Mouse (Mus musculus) adrenal gland, postnatal 10 days (tissue): ENCODE data around the gene H2-K1. TPM values are rescaled to one million over a fixed set of nuclear protein-coding genes. Genes with fewer than 3 reads are reported as not detected.
A peak's percentile ranks its signal among the peaks of the same experiment; 100 is the strongest.
"Not testable (repeated sequence)": the region's sequence is repeated elsewhere in the genome, so short reads cannot be mapped to it uniquely, and the experiment has no call there.

Experiments used
- DNase-seq: peaks from one replicate; pipeline ENCODE4 v3.0.0; 2021; ENCODE audit warnings: mixed read lengths
- microRNA-seq: library from miRNA; unstranded; fragments of <30 nt; microRNA quantifications from one replicate; pipeline ENCODE4 v1.2.0, GENCODE M21; 2021
- total RNA-seq, 2 experiments: library from RNA; stranded (reverse); gene quantifications; 2 replicates each; pipeline ENCODE4 v1.2.3; 2021

Gene H2-K1
- total RNA-seq, 2 experiments from 2014 or later = 204 to 217 TPM

DNA sequence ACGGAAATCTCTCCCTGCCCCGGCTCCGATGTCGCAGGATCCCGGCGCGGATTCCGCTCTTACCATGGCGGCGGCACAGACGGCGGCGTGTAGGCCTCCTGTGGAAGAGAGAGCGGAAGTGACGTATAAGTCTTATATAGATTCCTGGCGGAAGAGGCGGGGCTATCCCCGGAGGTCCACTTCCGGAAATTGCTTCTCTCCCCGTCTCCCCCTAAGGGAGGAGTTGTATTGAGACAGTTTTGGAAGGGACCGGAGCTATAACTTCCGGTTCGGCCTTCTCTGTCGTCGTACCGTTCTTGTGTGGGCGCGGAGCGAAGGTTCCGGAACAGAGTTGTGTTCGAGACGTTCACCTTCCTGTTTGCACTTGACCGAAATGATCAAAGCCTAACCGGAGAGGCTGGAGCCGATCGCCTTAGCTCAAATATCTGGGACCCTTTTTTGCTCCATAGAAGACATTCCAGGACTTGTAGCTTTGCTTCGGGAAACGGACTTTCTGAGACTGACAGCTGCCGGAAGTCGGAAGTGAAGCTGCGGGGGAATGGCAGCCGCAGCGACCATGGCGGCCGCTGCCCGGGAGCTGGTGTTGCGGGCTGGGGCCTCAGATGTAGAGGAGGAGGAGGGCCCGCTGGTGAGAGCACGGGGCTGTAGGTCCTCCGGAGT is 44.5 kb downstream of the H2-K1 start, which contains the start of the genes Vps52 and Rps18:
Gene Vps52 (plus strand): TSS at position 258 of the 660 bp plus-strand sequence.
Gene Rps18 (minus strand): TSS at position 447 of the 660 bp plus-strand sequence.
- peak; percentile 96 for DNase-seq

DNA sequence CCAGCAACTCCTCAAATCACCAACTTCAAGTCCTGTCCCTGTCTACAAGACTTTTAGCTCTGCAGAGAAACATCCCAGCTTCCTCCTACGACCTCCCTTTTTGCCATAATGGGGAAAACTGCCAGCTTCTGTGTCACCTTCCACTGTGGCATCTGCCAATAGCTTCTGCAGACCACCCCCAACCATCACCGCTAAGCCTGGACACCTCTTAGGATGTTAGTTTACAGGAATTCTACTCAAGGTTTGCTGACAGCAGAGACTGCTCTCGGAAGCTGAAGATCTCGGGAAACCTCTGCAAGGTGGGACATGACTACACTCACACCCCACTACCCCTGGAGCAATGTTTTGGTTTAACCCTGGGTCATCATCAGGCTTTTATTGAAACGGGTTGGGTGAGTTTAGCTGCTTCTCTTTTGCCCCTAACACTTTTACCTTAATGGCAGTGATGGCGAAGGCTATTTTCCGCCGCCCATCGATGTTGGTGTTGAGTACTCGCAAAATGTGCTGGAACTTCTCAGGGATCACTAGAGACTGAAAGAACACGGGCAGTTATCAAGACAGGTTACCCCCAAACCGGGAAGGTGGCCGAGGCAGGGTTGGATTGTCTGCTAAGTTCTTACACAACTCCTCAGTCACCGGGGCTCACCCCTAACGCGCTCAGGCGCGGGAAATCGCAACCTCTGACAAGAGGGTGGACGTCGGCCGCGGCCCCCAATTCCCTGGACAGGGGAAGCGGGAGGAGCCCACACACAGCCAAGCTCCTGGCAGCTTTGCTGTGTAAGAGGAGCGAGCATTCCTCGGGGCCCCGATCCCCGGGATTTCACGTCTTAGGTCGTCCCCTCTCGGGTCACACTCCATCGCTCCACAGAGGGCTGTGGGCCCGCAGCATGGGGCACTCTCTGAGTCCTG is 45.2 kb downstream of the H2-K1 start:
- DNase-seq = no peak

DNA sequence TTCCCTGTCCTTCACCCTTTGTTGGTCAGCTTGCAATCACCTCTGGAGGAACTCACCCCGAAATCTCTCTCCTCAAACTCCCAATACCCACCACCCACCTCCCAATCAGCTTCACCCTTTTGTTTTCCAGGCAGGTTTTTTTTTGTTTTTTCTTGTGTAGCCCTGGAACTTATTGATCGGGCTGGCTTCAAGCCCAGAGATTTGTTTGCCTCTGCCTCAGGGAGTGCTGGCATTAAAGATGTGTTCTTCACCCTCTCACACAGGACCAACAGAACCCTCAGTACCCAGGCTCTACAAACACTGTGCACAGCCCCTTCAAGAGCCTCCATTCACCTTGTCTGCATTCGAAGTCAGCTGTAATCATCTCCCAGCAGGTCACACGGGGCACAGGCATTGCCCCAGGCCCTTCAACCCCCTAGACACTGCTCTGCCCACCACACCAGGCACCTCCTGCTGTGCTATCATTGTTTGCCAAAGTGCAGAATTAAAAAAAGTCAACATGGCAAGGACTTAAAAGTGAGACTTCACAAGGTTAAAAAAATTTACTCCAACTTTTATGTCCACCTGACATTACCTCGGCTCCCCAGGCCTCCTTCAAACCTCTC is 46.1 kb downstream of the H2-K1 start:
- no peak for DNase-seq

DNA sequence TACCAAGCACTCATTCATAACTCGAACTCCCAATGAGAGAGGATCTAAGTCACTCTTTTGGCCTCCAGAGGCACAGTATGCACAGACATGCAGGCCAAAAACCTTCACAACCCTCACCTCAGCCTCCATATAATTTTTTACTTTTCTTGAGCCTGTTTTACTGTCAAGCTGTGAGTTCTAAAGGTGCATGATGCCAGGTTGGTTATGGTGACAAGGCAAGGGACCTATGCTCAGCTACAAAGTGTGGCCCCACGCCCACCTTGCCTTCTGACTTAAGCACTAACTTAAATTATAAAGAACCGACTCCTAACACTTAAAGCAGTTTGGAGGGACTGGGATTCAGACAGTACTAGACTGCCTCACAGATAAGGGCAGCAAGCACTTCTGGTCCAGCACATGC is 46.8 kb downstream of the H2-K1 start:
- no peak for DNase-seq

DNA sequence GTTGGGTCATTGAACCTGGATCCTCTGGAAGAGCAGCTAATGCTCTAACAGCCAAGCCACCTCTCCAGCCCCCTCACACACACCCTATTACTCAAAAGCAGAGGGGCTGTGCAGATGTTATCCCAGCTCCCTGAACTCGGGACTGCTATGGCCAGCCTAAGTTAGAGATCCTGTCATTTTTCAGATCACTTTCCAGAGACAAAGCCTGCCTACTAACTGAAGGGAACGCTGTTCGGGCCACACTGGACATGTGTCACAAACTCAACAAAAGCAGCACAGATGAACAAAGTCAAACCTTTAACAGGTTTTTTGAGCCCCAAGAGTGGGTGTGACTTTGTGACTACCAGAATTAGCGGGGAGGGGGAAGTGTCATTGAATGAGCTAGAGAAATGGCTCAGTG is 47.3 kb downstream of the H2-K1 start:
- DNase-seq = no peak

DNA sequence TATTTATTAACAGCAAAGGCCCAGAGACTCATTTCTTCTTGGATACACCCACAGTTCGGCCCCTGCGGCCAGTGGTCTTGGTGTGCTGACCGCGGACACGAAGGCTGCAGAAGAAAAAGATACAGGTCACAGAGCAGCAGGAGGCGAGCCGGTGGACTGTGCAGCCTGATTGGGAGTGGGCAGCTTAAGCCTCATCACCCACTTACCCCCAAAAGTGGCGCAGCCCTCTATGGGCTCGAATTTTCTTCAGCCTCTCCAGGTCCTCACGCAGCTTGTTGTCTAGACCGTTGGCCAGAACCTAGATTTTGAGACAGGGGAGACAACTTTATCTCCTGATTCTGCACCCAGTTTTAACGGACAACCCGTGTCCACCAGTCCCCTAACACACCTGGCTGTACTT is 48.1 kb downstream of the H2-K1 start:
- not testable (repeated sequence) for DNase-seq

DNA sequence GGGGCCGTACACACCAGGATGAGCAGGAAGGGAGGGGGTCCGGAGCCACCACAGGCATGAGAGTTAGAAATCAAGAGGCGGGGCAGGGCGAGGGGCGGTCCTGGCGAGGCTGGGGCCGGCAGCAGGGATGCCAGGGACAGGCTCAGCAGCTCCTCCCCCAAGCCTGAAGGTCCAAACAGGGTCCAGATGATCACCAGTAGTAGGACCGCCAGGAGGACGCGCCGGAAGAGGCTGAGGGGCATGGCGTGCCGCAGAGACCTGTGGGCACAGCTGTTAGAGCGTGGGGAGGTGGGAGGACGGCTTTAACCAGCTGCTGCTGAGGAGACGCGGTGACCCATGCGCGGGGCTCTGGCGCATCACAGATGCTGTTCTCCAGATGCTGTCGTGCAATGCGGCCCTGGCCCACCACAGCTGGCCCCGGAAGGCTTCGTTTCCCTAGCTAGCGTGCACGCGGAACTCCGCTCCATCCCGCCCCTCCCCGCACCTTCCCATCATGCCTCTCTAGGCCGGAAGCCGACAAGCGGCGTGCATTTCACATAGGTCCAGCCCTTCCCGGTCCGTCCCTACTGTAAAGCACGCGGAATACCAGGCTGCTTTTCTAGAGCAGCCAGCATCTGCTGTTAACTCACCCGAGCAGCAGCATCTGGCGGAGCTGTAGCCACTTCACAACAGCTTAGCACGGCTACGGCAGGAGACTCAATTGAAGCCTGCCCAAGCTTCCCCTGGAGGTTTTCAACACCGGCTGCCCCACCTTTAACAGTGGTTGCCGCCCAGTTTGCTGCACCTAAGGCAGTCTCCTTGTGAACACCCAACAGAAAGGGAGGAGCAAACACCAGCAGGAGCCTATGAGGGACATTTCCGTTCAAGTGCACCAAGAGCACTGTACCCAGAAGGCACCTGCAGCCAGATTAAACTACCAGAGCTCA is 48.9 kb downstream of the H2-K1 start, which contains the start of gene B3galt4:
Gene B3galt4 (minus strand): TSS at position 468 of the 926 bp plus-strand sequence.
- peak; percentile 89 for DNase-seq

DNA sequence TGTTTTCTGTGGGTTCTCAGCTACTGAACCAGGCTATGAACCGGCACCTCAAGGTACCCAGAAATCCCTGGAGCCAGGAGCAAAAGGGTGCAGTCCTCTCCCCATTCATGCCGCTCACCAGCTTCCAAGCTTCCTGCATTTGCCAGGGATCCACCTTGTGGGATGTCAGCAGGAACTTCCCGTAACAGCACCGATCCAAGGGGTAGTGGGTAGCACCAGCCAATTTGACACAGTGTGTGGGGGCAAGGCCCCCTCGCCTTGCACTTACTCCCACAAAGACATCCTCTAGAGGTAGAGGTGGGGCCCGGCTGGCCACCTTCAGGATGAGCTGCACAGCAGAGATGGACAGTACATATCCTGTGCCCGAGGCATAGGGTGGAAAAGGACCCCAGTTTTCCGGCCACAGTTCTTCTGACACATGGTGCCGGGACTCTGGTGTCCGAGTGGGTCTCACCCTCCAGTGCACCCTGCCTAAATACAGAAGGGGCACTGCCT is 50.0 kb downstream of the H2-K1 start:
- no peak for DNase-seq

DNA sequence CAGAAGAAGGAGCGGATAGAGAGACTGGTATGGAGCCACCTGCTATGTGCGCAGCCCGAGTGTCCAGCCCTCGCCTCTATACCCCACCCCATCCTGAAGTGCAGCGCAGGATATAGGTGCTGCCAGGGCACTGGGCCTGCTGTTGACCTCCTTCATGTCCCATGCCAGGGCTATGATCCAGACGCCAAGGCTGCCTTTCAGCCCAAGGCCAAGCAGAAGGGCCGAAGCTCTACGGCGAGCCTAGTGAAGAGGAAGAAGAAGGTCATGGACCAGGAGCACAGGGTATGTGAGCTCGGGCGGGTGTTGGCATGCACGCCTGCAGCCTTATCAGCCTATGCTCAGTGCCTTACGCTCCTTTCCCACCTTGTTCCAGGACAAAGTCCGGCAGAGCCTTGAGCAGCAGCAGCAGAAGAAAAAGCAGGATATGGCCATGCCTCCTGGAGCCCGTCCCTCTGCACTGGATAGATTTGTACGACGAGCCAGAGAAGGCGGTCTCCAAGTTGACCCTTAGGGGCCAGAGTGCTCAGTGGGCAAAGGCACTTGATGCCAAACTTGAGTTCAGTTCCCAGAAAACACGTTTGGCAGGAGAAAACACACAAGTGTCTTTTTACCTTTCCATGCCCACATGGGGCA is 51.1 kb downstream of the H2-K1 start:
- peak; percentile 49 for DNase-seq

DNA sequence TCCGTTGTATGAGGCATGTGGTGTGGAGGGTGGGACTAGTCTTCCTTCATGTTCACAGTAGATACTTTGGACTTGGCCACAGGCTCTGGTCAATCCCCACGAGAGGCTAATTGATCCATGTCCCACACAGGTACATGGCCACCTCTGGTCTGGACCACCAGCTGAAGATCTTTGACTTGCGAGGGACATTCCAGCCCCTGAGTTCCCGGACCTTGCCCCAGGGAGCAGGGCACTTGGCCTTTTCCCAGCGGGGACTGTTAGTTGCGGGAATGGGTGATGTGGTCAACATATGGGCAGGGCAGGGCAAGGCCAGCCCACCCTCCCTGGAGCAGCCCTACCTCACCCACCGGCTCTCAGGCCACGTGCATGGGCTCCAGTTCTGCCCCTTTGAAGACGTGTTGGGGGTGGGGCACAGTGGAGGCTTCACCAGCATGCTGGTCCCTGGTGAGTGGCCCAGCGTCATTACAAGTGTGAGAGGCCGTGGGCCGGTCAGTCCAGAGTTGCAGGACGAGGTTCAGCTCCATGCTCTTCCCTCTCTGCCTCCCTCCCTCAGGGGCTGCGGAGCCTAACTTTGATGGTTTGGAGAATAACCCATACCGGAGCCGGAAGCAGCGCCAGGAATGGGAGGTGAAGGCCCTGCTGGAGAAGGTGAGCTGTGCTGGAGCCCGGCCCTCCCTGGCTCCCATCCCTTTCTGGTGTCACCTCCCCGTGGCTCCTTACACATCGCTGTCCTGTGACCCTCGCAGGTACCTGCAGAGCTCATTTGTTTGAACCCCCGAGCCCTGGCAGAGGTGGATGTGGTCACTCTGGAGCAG is 51.9 kb downstream of the H2-K1 start:
- no peak for DNase-seq

DNA sequence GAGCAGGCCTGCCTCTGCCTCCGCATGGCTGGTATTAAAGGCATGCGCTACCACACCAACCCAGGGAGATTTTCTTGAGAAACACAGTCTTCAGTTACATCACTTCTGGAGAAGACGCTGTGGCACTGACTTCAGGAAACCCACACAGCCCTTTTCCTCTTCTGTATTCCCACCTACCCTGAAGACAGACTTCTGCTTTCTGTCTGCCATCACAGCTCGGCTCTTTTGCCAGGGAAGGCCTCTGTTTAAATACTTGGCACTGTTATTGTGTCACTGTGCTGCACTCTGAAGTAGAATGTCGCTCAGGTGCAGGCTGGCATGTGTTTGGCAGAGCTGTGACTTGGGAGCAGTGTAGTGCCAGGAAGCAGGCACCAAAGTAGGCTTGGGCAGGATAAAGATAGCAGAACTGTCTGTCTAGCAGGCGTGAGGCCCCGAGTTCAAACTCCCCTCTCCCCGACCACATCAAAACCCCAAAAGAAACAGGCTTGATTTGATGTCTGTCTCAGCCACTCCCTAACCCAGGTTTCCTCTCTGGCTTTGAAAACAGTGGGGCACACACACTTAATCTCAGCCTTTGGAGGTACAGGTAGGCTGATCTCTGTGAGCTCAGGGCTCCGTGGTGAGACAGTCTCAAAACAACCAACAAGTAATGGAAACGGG is 52.6 kb downstream of the H2-K1 start:
- DNase-seq = no peak

Small RNAs within 50 kb of the gene (microRNA-seq; reads per million reads assigned to microRNA genes)
- gene Mir219a-1 (2.8 reads per million), gene Mir219c (not detected)

Other genes starting within 250 kb of the H2-K1 start
- gene Rab11b, start 239.8 kb downstream of the H2-K1 start, total RNA-seq = 100 to 1,000 TPM; 213 to 245 TPM
- 100 to 1,000 TPM; 156 to 168 TPM for gene Angptl4, start 218.5 kb downstream of the H2-K1 start, total RNA-seq
- gene Kank3, start 189.8 kb downstream of the H2-K1 start, total RNA-seq = 100 to 1,000 TPM in 1 of 2 experiments, 10 to 100 TPM in 1; 85.3 to 108 TPM
- gene Rps28, start 175.8 kb downstream of the H2-K1 start, total RNA-seq = 1,000 to 10,000 TPM; 1,671 to 1,675 TPM
- gene Ndufa7, start 175.8 kb downstream of the H2-K1 start, total RNA-seq = 100 to 1,000 TPM; 564 to 570 TPM
- 10 to 100 TPM; 29.6 to 39.4 TPM for gene Cd320, start 157.3 kb downstream of the H2-K1 start, total RNA-seq
- not detected for gene Gm7029, start 126.5 kb downstream of the H2-K1 start, total RNA-seq
- gene Kifc1, start 109.7 kb downstream of the H2-K1 start, total RNA-seq = 10 to 100 TPM; 13.4 to 15.8 TPM
- not detected for gene Platr17, start 95.2 kb downstream of the H2-K1 start, total RNA-seq
- gene Daxx, start 90.9 kb downstream of the H2-K1 start, total RNA-seq = 10 to 100 TPM; 25.4 to 26.3 TPM
- 100 to 1,000 TPM; 131 to 150 TPM for gene Tapbp, start 84.4 kb downstream of the H2-K1 start, total RNA-seq
- gene Zbtb22, start 84.4 kb downstream of the H2-K1 start, total RNA-seq = 10 to 100 TPM; 29.2 to 34.3 TPM
- gene Rgl2, start 70.8 kb downstream of the H2-K1 start, total RNA-seq = 10 to 100 TPM; 57.1 to 76.3 TPM
- gene Pfdn6, start 60.0 kb downstream of the H2-K1 start, total RNA-seq = 10 to 100 TPM; 81.2 to 94.9 TPM
- gene Wdr46, start 59.7 kb downstream of the H2-K1 start, total RNA-seq = 10 to 100 TPM; 28.4 to 29.7 TPM
- 1 to 10 TPM; 4.8 to 5.8 TPM for gene B3galt4, start 48.9 kb downstream of the H2-K1 start, total RNA-seq
- gene Vps52, start 44.5 kb downstream of the H2-K1 start, total RNA-seq = 10 to 100 TPM; 38.8 to 51.4 TPM
- 100 to 1,000 TPM; 943 to 952 TPM for gene Rps18, start 44.3 kb downstream of the H2-K1 start, total RNA-seq
- 10 to 100 TPM; 29.8 to 36.5 TPM for gene Ring1, start 24.3 kb upstream of the H2-K1 start, total RNA-seq
- gene H2-Ke6, start 27.7 kb upstream of the H2-K1 start, total RNA-seq = 100 to 1,000 TPM; 184 to 194 TPM
- 100 to 1,000 TPM; 115 to 140 TPM for gene Slc39a7, start 31.3 kb upstream of the H2-K1 start, total RNA-seq
- gene Rxrb, start 31.5 kb upstream of the H2-K1 start, total RNA-seq = 10 to 100 TPM; 62.3 to 76.1 TPM
- gene Col11a2, start 39.1 kb upstream of the H2-K1 start, total RNA-seq = 10 to 100 TPM in 1 of 2 experiments, 1 to 10 TPM in 1; 4.2 to 15.0 TPM
- gene H2-Oa, start 92.0 kb upstream of the H2-K1 start, total RNA-seq = 1 to 10 TPM; 1.4 to 1.5 TPM
- gene H2-DMa, start 119.2 kb upstream of the H2-K1 start, total RNA-seq = 10 to 100 TPM in 1 of 2 experiments, 1 to 10 TPM in 1; 8.9 to 15.2 TPM
- gene Brd2, start 122.3 kb upstream of the H2-K1 start, total RNA-seq = 100 to 1,000 TPM; 170 to 181 TPM
- gene H2-DMb2, start 143.0 kb upstream of the H2-K1 start, total RNA-seq = 1 to 10 TPM; 4.5 to 4.8 TPM
- 1 to 10 TPM; 3.6 to 5.8 TPM for gene H2-DMb1, start 152.7 kb upstream of the H2-K1 start, total RNA-seq
- gene Tap1, start 187.2 kb upstream of the H2-K1 start, total RNA-seq = 10 to 100 TPM; 11.9 to 15.5 TPM
- 10 to 100 TPM; 13.5 to 18.2 TPM for gene Psmb9, start 187.4 kb upstream of the H2-K1 start, total RNA-seq
- 10 to 100 TPM; 22.8 to 29.1 TPM for gene Psmb8, start 197.4 kb upstream of the H2-K1 start, total RNA-seq
- 10 to 100 TPM; 32.8 to 35.0 TPM for gene Tap2, start 203.2 kb upstream of the H2-K1 start, total RNA-seq
- gene H2-Ob, start 238.6 kb upstream of the H2-K1 start, total RNA-seq = 1 to 10 TPM; 2.7 to 3.5 TPM